Mouse (Mus musculus) bone marrow macrophage, adult 2 months (primary cell): ENCODE measurements around the gene Pou3f1. TPM values are rescaled to one million over a fixed set of nuclear protein-coding genes. Genes with fewer than 3 reads are reported as not detected.
A peak's percentile ranks its signal among the peaks of the same experiment; 100 is the strongest.

Experiments
- H3K27ac ChIP-seq: 2 replicates; pipeline ENCODE4 v1.5.1; 2012; ENCODE audit warnings: low read depth, low read length; ENCODE audit not compliant: insufficient read depth
- H3K4me1 ChIP-seq: 2 replicates; pipeline ENCODE4 v1.6.1; 2012; ENCODE audit warnings: low read length; ENCODE audit not compliant: control insufficient read depth, insufficient read depth
- H3K4me3 ChIP-seq: 2 replicates; pipeline ENCODE4 v1.5.1; 2012; ENCODE audit warnings: mild to moderate bottlenecking, low read length, moderate library complexity; ENCODE audit not compliant: insufficient read depth
- CTCF ChIP-seq: IDR thresholded peaks from 2 replicates; pipeline ENCODE4 v1.5.1; 2012; ENCODE audit warnings: low read depth, mild to moderate bottlenecking, low read length, moderate library complexity
- POLR2A ChIP-seq: IDR thresholded peaks from 2 replicates; pipeline ENCODE4 v1.6.1; 2012; ENCODE audit warnings: mild to moderate bottlenecking, low read depth, low read length, borderline replicate concordance
- polyA plus RNA-seq: library from polyadenylated mRNA; stranded (reverse); fragments of >200 nt; gene quantifications from 2 replicates; pipeline ENCODE4 v1.2.4, GENCODE M21; 2012; ENCODE audit not compliant: missing spikeins, insufficient read depth, insufficient read length

Pou3f1 gene
- polyA plus RNA-seq, 1 experiment = not detected

- peak overlapping the region; percentile 53 for H3K4me3 ChIP-seq
- TF ChIP-seq CTCF (no peak), POLR2A (no peak)
- H3K4me1 ChIP-seq = peaks cover 39% of the 10 kb centered on the region
- H3K27ac ChIP-seq = peak overlapping the region; percentile 93
Observed at GRCm38 (mm10) chr4:124708518-124709477, 52.2 kb downstream of the Pou3f1 start.

GRCm38 (mm10) chr4:124709961-124710446 is 53.4 kb downstream of the Pou3f1 start:
- no peak for TF ChIP-seq CTCF
- no peak for TF ChIP-seq POLR2A
- Histone ChIP-seq H3K4me1 (peaks cover 39% of the 10 kb centered on the region), H3K4me3 (peak overlapping the region; percentile 55), H3K27ac (peak overlapping the region; percentile 93)

Other genes starting within 250 kb of the Pou3f1 start
- not detected in 2 replicates for gene 3100002H09Rik, start 46.0 kb upstream of the Pou3f1 start, polyA plus RNA-seq
- 45.8 and 49.4 TPM in 2 replicates for gene Utp11, start 36.8 kb downstream of the Pou3f1 start, polyA plus RNA-seq
- 149 and 167 TPM in 2 replicates for gene Fhl3, start 43.9 kb downstream of the Pou3f1 start, polyA plus RNA-seq
- 44.4 and 47.6 TPM in 2 replicates for gene Sf3a3, start 58.0 kb downstream of the Pou3f1 start, polyA plus RNA-seq
- gene Inpp5b, start 85.0 kb downstream of the Pou3f1 start, polyA plus RNA-seq = 29.4 and 33.8 TPM in 2 replicates
- gene Mtf1, start 145.3 kb downstream of the Pou3f1 start, polyA plus RNA-seq = 12.0 and 13.1 TPM in 2 replicates
- 18.6 and 20.2 TPM in 2 replicates for gene Yrdc, start 193.9 kb downstream of the Pou3f1 start, polyA plus RNA-seq
- 7.6 and 9.5 TPM in 2 replicates for gene 1110065P20Rik, start 194.4 kb downstream of the Pou3f1 start, polyA plus RNA-seq
- gene Maneal, start 205.4 kb downstream of the Pou3f1 start, polyA plus RNA-seq = not detected in 2 replicates
- not detected in 2 replicates for gene Epha10, start 224.1 kb downstream of the Pou3f1 start, polyA plus RNA-seq